Mouse (Mus musculus): ENCODE measurements around the gene Lpar2.

The Lpar2 gene

GRCm38 (mm10) chr8:69822386-69823191 is at the start of gene Lpar2:
Lpar2 (plus strand) TSS chr8:69822429.
- WGBS = 5% methylated on average over 33 of the region's 35 CpGs

- under 1% methylated on average over 41 of the region's 41 CpGs for WGBS
These were observed 47.6 kb upstream of the Lpar2 start, which contains the start of gene Gm20422 for GRCm38 (mm10) chr8:69774503-69775148. Gm20422 (minus strand) TSS chr8:69774886.

- 49% methylated on average over 2 of the region's 2 CpGs for WGBS
These were observed 47.1 kb upstream of the Lpar2 start for GRCm38 (mm10) chr8:69775149-69775534.

GRCm38 (mm10) chr8:69777111-69777510 is 45.1 kb upstream of the Lpar2 start:
- 62% methylated on average over 12 of the region's 12 CpGs for WGBS

- 93% methylated on average over 5 of the region's 5 CpGs for WGBS
These were observed 33.1 kb upstream of the Lpar2 start for GRCm38 (mm10) chr8:69789105-69789504.

- WGBS = 73% methylated on average over 5 of the region's 5 CpGs
These were observed 32.5 kb upstream of the Lpar2 start for GRCm38 (mm10) chr8:69789731-69790130.

GRCm38 (mm10) chr8:69790364-69790763 is 31.9 kb upstream of the Lpar2 start:
- WGBS = 28% methylated on average over 11 of the region's 11 CpGs

GRCm38 (mm10) chr8:69790773-69791367 is 31.4 kb upstream of the Lpar2 start, which contains the start of the genes Atp13a1 and Zfp866:
Atp13a1 (plus strand) TSS chr8:69791163.
Zfp866 (minus strand) TSS chr8:69791178.
- whole genome bisulfite sequencing = under 1% methylated on average over 38 of the region's 38 CpGs

GRCm38 (mm10) chr8:69791415-69792068 is 30.7 kb upstream of the Lpar2 start:
- WGBS = under 1% methylated on average over 48 of the region's 48 CpGs

GRCm38 (mm10) chr8:69793666-69794065 is 28.6 kb upstream of the Lpar2 start:
- 84% methylated on average over 4 of the region's 4 CpGs for WGBS

- WGBS = 92% methylated on average over 3 of the region's 3 CpGs
These were observed 28.1 kb upstream of the Lpar2 start for GRCm38 (mm10) chr8:69794096-69794495.

GRCm38 (mm10) chr8:69794901-69795300 is 27.3 kb upstream of the Lpar2 start:
- 89% methylated on average over 6 of the region's 6 CpGs for WGBS

- 96% methylated on average over 16 of the region's 16 CpGs for WGBS
These were observed 25.4 kb upstream of the Lpar2 start for GRCm38 (mm10) chr8:69796721-69797345.

GRCm38 (mm10) chr8:69797661-69798060 is 24.6 kb upstream of the Lpar2 start:
- WGBS = 93% methylated on average over 10 of the region's 10 CpGs

GRCm38 (mm10) chr8:69799261-69799660 is 23.0 kb upstream of the Lpar2 start:
- 90% methylated on average over 8 of the region's 8 CpGs for WGBS

- 96% methylated on average over 5 of the region's 5 CpGs for WGBS
These were observed 22.3 kb upstream of the Lpar2 start for GRCm38 (mm10) chr8:69799946-69800345.

GRCm38 (mm10) chr8:69801796-69802195 is 20.4 kb upstream of the Lpar2 start:
- 91% methylated on average over 4 of the region's 4 CpGs for WGBS

- 95% methylated on average over 7 of the region's 7 CpGs for WGBS
These were observed 18.9 kb upstream of the Lpar2 start for GRCm38 (mm10) chr8:69803366-69803765.

- 91% methylated on average over 6 of the region's 6 CpGs for WGBS
These were observed 17.7 kb upstream of the Lpar2 start for GRCm38 (mm10) chr8:69804537-69804936.

- 90% methylated on average over 10 of the region's 10 CpGs for WGBS
These were observed 17.1 kb upstream of the Lpar2 start for GRCm38 (mm10) chr8:69805086-69805485.

GRCm38 (mm10) chr8:69805491-69805890 is 16.7 kb upstream of the Lpar2 start:
- 83% methylated on average over 9 of the region's 9 CpGs for WGBS
